Mouse (Mus musculus) forebrain, embryonic 10.5 days (tissue): ENCODE measurements around the gene Zfp202. TPM values are rescaled to one million over a fixed set of nuclear protein-coding genes. Genes with fewer than 3 reads are reported as not detected.

Experiments used
- DNase-seq: peaks from one replicate; pipeline ENCODE4 v3.0.0-alpha.2; 2017; ENCODE audit warnings: low spot score; ENCODE audit errors: extremely low spot score
- H3K27ac ChIP-seq: fragments of 300-500 bp; sonication (generic); 2 replicates; pipeline ENCODE4 v1.5.1; 2016; ENCODE audit warnings: mild to moderate bottlenecking
- H3K27me3 ChIP-seq: fragments of 300-500 bp; sonication (generic); 2 replicates; pipeline ENCODE4 v1.6.1; 2016; ENCODE audit warnings: mild to moderate bottlenecking; ENCODE audit not compliant: poor library complexity, severe bottlenecking
- H3K36me3 ChIP-seq: fragments of 300-500 bp; sonication (generic); replicated peaks from 2 replicates; pipeline ENCODE4 v1.6.1; 2016; ENCODE audit warnings: mild to moderate bottlenecking, moderate library complexity
- H3K4me1 ChIP-seq: fragments of 300-500 bp; sonication (generic); 2 replicates; pipeline ENCODE4 v1.6.1; 2016
- H3K4me3 ChIP-seq: fragments of 300-500 bp; sonication (generic); 2 replicates; pipeline ENCODE4 v1.5.1; 2016; ENCODE audit warnings: mild to moderate bottlenecking, moderate library complexity
- H3K9me3 ChIP-seq: fragments of 300-500 bp; sonication (generic); 2 replicates; pipeline ENCODE4 v1.6.1; 2016; ENCODE audit warnings: mild to moderate bottlenecking, moderate library complexity
- WGBS: fragments of 180-500 bp; shearing (Covaris S2); methylation state at CpG from one replicate; pipeline ENCODE4 v1.1.7; 2016; 5-methylcytosine and 5-hydroxymethylcytosine counted together
- polyA plus RNA-seq: library from polyadenylated mRNA; unstranded; fragments of >200 nt; fragmentation: Nextera tagmentation; extraction: Ambion mirVana; gene quantifications from 2 replicates; pipeline ENCODE4 v1.2.1, GENCODE M21; 2016

Zfp202 gene
- polyA plus RNA-seq, 1 experiment from 2014 or later = 8.1 TPM

DNA sequence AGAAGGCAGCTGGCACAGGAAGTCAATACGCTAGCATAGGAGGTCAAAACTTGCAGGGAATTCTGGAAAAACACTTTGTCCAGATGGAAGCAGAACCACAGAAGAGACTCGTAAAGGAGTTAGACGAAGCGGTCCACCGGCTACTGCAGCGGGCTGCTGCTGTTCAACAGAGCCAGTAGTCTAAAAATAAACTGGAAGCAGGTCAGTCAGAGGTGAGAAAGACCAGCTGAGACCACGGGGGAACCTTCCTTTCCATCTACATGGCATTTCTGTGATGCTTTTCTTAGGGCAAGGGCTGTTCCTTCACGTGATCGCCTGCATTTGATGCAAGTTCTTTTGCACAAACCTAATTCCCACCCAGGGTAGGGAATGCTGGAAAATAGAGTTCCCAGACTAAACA lies 53.4 kb downstream of the Zfp202 start:
- H3K27me3 ChIP-seq = peaks cover 10% of the 10 kb centered on the region
- H3K4me3 ChIP-seq = no peak overlapping the region
- no peaks in the 10 kb centered on the region; the same call in 1 of the 2 replicates for H3K9me3 ChIP-seq
- no peak overlapping the region for H3K27ac ChIP-seq
- no peaks in the 10 kb centered on the region for H3K36me3 ChIP-seq
- DNase-seq = no peak
- 87% methylated on average over 9 of the region's 9 CpGs for WGBS
- H3K4me1 ChIP-seq = peaks cover 19% of the 10 kb centered on the region

DNA sequence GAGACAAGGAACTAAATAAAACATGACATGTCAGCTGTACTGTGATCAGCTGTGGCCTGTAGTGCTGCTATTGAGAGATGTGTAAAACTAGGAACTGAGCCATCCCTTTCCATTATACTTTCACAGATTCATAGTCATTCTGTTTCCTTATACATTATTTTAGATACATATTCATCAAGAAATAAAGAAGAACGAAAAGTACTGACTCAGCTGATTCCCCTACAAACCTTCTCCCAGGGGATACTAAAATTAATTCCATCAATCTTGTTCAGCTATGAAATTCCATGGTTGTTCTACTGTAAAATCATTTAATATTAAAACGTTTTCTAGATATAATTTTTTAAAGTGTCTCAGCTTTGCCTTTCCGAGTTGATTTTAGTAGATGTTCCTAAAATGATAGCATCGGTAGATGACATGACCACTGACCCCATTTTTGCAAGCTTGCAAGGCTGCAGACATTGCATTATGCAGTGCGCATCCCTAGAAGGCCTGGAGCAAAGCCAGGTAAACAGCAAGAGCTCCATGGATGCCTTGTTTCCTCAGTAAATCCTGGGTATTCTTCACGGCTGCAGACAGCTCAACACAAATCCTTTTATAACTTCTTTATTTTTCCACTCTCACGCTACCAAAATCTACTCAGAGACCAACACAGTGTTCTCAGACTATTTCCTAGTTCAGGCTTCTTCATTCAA lies 54.0 kb downstream of the Zfp202 start:
- no peak for DNase-seq
- H3K4me1 ChIP-seq = peaks cover 13% of the 10 kb centered on the region
- peaks cover 3% of the 10 kb centered on the region; the same call in 1 of the 2 replicates for H3K27me3 ChIP-seq
- no peak overlapping the region for H3K4me3 ChIP-seq
- no peaks in the 10 kb centered on the region; the same call in 1 of the 2 replicates for H3K9me3 ChIP-seq
- H3K27ac ChIP-seq = no peak overlapping the region
- H3K36me3 ChIP-seq = no peaks in the 10 kb centered on the region
- WGBS = 91% methylated on average over 7 of the region's 7 CpGs

DNA sequence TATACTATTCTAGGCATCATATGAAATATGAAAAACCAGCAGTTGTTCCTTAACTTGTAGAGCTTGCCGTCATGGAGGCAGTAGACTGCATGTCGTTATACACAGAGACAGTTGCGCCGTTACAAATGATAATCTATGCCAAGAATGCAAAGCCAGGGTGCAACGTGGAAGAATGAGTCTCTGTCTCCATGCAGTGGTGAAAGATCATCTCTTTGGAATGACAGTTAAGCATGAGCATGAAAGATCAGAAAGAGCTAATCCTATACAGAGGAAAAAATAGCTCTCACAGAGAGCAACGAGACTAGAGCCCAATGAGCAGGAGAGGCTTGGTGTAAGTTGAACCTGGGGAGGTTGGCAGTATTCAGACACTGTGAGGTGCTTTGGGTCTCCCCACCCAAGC lies 54.6 kb downstream of the Zfp202 start:
- H3K4me1 ChIP-seq = peaks cover 7% of the 10 kb centered on the region; the same call in 1 of the 2 replicates
- whole genome bisulfite sequencing = 89% methylated on average over 6 of the region's 6 CpGs

DNA sequence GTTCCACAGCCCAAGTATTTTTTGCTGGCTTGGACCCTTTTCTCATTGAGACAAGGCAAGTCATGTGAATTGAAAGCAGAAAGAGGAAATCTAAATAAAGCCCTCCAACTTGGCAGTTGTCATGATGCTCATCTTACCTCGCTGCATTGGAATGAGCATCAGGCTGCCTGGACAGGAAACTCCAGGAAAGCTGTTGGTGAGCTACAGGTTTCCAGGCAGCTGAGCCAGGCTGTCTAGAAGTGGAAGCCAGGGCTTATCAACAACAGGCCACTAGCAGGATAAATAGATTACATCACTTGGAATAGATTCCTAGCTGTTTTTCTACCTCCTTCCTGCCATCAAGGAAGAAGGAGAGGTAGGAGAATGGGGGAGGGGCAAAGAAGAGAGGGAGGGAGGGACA lies 57.0 kb downstream of the Zfp202 start:
- no peaks in the 10 kb centered on the region for H3K4me1 ChIP-seq
- 86% methylated on average over 1 of the region's 1 CpGs for WGBS
- no peaks in the 10 kb centered on the region for H3K36me3 ChIP-seq
- no peaks in the 10 kb centered on the region for H3K27me3 ChIP-seq
- H3K27ac ChIP-seq = no peak overlapping the region
- H3K4me3 ChIP-seq = no peak overlapping the region
- DNase-seq = no peak
- no peaks in the 10 kb centered on the region; the same call in 1 of the 2 replicates for H3K9me3 ChIP-seq

More for the DNA sequence above, 54.6 kb downstream of the Zfp202 start:
- H3K9me3 ChIP-seq = no peaks in the 10 kb centered on the region; the same call in 1 of the 2 replicates
- H3K4me3 ChIP-seq = no peak overlapping the region
- no peaks in the 10 kb centered on the region for H3K36me3 ChIP-seq
- H3K27me3 ChIP-seq = no peaks in the 10 kb centered on the region
- H3K27ac ChIP-seq = no peak overlapping the region
- DNase-seq = no peak

DNA sequence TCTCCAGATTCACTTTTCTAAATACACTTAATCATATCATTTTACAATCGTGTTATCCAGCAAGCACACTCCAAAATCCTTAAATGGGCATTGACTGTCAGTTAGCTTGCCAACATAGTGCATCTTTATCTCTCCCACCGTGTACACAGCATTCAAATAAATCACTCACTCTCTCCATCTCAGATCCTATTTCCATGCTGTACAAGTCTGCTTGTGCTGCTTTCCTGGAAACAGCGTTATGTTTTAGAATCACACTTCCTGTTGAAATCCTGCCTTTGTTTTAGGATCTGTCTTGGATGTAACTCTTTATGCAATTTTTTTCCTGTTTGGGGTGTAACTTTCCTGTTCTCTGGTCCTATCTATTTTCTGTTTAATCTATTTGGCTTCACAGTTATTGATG lies 60.3 kb downstream of the Zfp202 start:
- H3K4me1 ChIP-seq = no peaks in the 10 kb centered on the region
- H3K9me3 ChIP-seq = no peaks in the 10 kb centered on the region; the same call in 1 of the 2 replicates
- H3K36me3 ChIP-seq = no peaks in the 10 kb centered on the region
- no peak overlapping the region for H3K4me3 ChIP-seq
- H3K27ac ChIP-seq = no peak overlapping the region
- H3K27me3 ChIP-seq = no peaks in the 10 kb centered on the region
- DNase-seq = no peak
- 84% methylated on average over 3 of the region's 3 CpGs for WGBS

Other genes with a start within 250 kb of the Zfp202 start
- not detected in 2 replicates for gene Olfr975, start 240.3 kb upstream of the Zfp202 start, polyA plus RNA-seq
- gene Olfr976, start 231.2 kb upstream of the Zfp202 start, polyA plus RNA-seq = not detected in 2 replicates
- not detected in 2 replicates for gene Olfr978, start 200.2 kb upstream of the Zfp202 start, polyA plus RNA-seq
- not detected in 2 replicates for gene Olfr979, start 188.9 kb upstream of the Zfp202 start, polyA plus RNA-seq
- not detected in 2 replicates for gene Olfr980, start 182.7 kb upstream of the Zfp202 start, polyA plus RNA-seq
- not detected in 2 replicates for gene Olfr981, start 170.9 kb upstream of the Zfp202 start, polyA plus RNA-seq
- gene Olfr982, start 118.5 kb upstream of the Zfp202 start, polyA plus RNA-seq = not detected in 2 replicates
- gene Olfr983, start 98.7 kb upstream of the Zfp202 start, polyA plus RNA-seq = not detected in 2 replicates
- gene Olfr984, start 78.1 kb upstream of the Zfp202 start, polyA plus RNA-seq = not detected in 2 replicates
- not detected in 2 replicates for gene Olfr985, start 62.1 kb upstream of the Zfp202 start, polyA plus RNA-seq
- gene Tmem225, start 44.2 kb upstream of the Zfp202 start, polyA plus RNA-seq = not detected in 2 replicates
- gene Olfr986, start 11.4 kb upstream of the Zfp202 start, polyA plus RNA-seq = not detected in 2 replicates
- gene Scn3b, start 76.9 kb downstream of the Zfp202 start, polyA plus RNA-seq = 1.2 and 2.2 TPM in 2 replicates